25 mouse cellular contexts compared by ENCODE assay signal in genomic region chr2:71836232-71836631, GRCm38 (mm10).
"Had no signal": no experiment of that assay in that cellular context is flagged by ENCODE, and none has a peak within 500 bp of the region (broad histone marks: within the 10 kb centered on the region; RNA-seq: fewer than 3 reads in every experiment).

No protein-coding gene starts in this region.

- ATAC-seq: forebrain, embryonic 16.5 days; hindbrain, postnatal 0 days; intestine, embryonic 16.5 days; liver, embryonic 12.5 days had no signal

- H3K9ac ChIP-seq: heart, embryonic 12.5 days; hindbrain, embryonic 13.5 days; hindbrain, embryonic 15.5 days; kidney, embryonic 15.5 days; limb, embryonic 13.5 days; limb, embryonic 15.5 days; liver, embryonic 12.5 days had no signal

- H3K27me3 ChIP-seq: heart, embryonic 12.5 days; hindbrain, embryonic 13.5 days; hindbrain, embryonic 15.5 days; kidney, embryonic 15.5 days; limb, embryonic 13.5 days; limb, embryonic 15.5 days; liver, embryonic 12.5 days had no signal

- H3K9me3 ChIP-seq: heart, embryonic 12.5 days; hindbrain, embryonic 13.5 days; hindbrain, embryonic 15.5 days; kidney, embryonic 15.5 days; limb, embryonic 13.5 days; limb, embryonic 15.5 days; liver, embryonic 12.5 days had no signal

- H3K4me1 ChIP-seq: hindbrain, embryonic 13.5 days; hindbrain, embryonic 15.5 days; kidney, embryonic 15.5 days; limb, embryonic 13.5 days; limb, embryonic 15.5 days; liver, embryonic 12.5 days had no signal

- DNase-seq: gastrocnemius, adult 2 months; gastrocnemius, postnatal 14 days; gastrocnemius, postnatal 36 days; heart, adult 18-20 months; heart, postnatal 14 days; heart, postnatal 36 days; kidney, adult 11 months; kidney, adult 2 months; kidney, adult 9 months; kidney, postnatal 14 days; kidney, postnatal 36 days; layer of hippocampus, adult 9-11 months; layer of hippocampus, postnatal 36 days; left cerebral cortex, postnatal 4 days had no signal

- H3K36me3 ChIP-seq: limb, embryonic 13.5 days; liver, embryonic 12.5 days had no signal

- H3K27ac ChIP-seq: gastrocnemius, adult 2 months; hindbrain, embryonic 13.5 days; hindbrain, embryonic 15.5 days; hindbrain, postnatal 0 days; kidney, embryonic 15.5 days; kidney, postnatal 0 days; limb, embryonic 13.5 days; limb, embryonic 15.5 days; liver, embryonic 12.5 days had no signal

- H3K4me2 ChIP-seq: heart, embryonic 12.5 days; hindbrain, embryonic 13.5 days; hindbrain, embryonic 15.5 days; kidney, embryonic 15.5 days; limb, embryonic 13.5 days; limb, embryonic 15.5 days; liver, embryonic 12.5 days had no signal

- H3K4me3 ChIP-seq: gastrocnemius, adult 2 months; heart, embryonic 12.5 days; hindbrain, embryonic 13.5 days; hindbrain, embryonic 15.5 days; kidney, embryonic 15.5 days; limb, embryonic 13.5 days; limb, embryonic 15.5 days; liver, embryonic 12.5 days had no signal
